Mouse (Mus musculus) right cerebral cortex, adult 18-20 months (tissue): ENCODE data around the gene Sh3rf1.
A peak's percentile ranks its signal among the peaks of the same experiment; 100 is the strongest.

Experiments
- DNase-seq: peaks from one replicate; pipeline ENCODE4 v3.0.0; 2022; ENCODE audit warnings: mixed read lengths

Gene Sh3rf1

GRCm38 (mm10) chr8:61264881-61265280 lies 41.2 kb downstream of the Sh3rf1 start:
- no peak for DNase-seq

GRCm38 (mm10) chr8:61265390-61265789 lies 41.7 kb downstream of the Sh3rf1 start:
- peak; percentile 59 for DNase-seq

GRCm38 (mm10) chr8:61267061-61267460 lies 43.4 kb downstream of the Sh3rf1 start:
- DNase-seq = no peak

GRCm38 (mm10) chr8:61267692-61268091 lies 44.0 kb downstream of the Sh3rf1 start:
- DNase-seq = no peak

- no peak for DNase-seq
Measured at GRCm38 (mm10) chr8:61268233-61268916, 44.7 kb downstream of the Sh3rf1 start.

GRCm38 (mm10) chr8:61270016-61270415 lies 46.3 kb downstream of the Sh3rf1 start:
- DNase-seq = peak; percentile 21

GRCm38 (mm10) chr8:61270541-61270940 lies 46.9 kb downstream of the Sh3rf1 start:
- no peak for DNase-seq

- DNase-seq = no peak
Measured at GRCm38 (mm10) chr8:61270961-61271360, 47.3 kb downstream of the Sh3rf1 start.

GRCm38 (mm10) chr8:61272838-61273237 lies 49.2 kb downstream of the Sh3rf1 start:
- DNase-seq = no peak

- no peak for DNase-seq
Measured at GRCm38 (mm10) chr8:61273307-61274221, 49.9 kb downstream of the Sh3rf1 start.

- no peak for DNase-seq
Measured at GRCm38 (mm10) chr8:61274602-61275462, 51.2 kb downstream of the Sh3rf1 start.

GRCm38 (mm10) chr8:61275463-61276356 lies 52.0 kb downstream of the Sh3rf1 start:
- DNase-seq = no peak

GRCm38 (mm10) chr8:61276397-61276796 lies 52.7 kb downstream of the Sh3rf1 start:
- DNase-seq = no peak

- no peak for DNase-seq
Measured at GRCm38 (mm10) chr8:61279030-61279429, 55.4 kb downstream of the Sh3rf1 start.

GRCm38 (mm10) chr8:61282303-61283168 lies 58.9 kb downstream of the Sh3rf1 start:
- no peak for DNase-seq

- no peak for DNase-seq
Measured at GRCm38 (mm10) chr8:61283169-61284081, 59.8 kb downstream of the Sh3rf1 start.

- no peak for DNase-seq
Measured at GRCm38 (mm10) chr8:61285896-61286295, 62.2 kb downstream of the Sh3rf1 start.

- no peak for DNase-seq
Measured at GRCm38 (mm10) chr8:61286394-61286793, 62.7 kb downstream of the Sh3rf1 start.

- DNase-seq = no peak
Measured at GRCm38 (mm10) chr8:61286795-61287385, 63.2 kb downstream of the Sh3rf1 start.
